Mouse (Mus musculus): Measurements from ENCODE around the gene Dhps.

Dhps gene

GRCm38 (mm10) chr8:85071514-85072281, at the start of gene Dhps:
Gene Dhps, plus strand, starts transcription at chr8:85071757.
- DNase-seq (ENCODE audit: low read depth, low spot score): peak; percentile 83

- DNase-seq (ENCODE audit: low read depth, low spot score): no peak
These were observed 47.7 kb upstream of the Dhps start for GRCm38 (mm10) chr8:85023846-85024245.

- DNase-seq (ENCODE audit: low read depth, low spot score): peak; percentile 89
These were observed 46.2 kb upstream of the Dhps start, which contains the start of gene Asna1 for GRCm38 (mm10) chr8:85025098-85025932. Gene Asna1, minus strand, starts transcription at chr8:85025281.

GRCm38 (mm10) chr8:85026670-85027515, 44.7 kb upstream of the Dhps start, which contains the start of gene Trir:
Gene Trir, plus strand, starts transcription at chr8:85026823.
- peak; percentile 84 for DNase-seq (ENCODE audit: low read depth, low spot score)

GRCm38 (mm10) chr8:85027516-85027855, 44.1 kb upstream of the Dhps start:
- no peak for DNase-seq (ENCODE audit: low read depth, low spot score)

- no peak for DNase-seq (ENCODE audit: low read depth, low spot score)
These were observed 43.6 kb upstream of the Dhps start for GRCm38 (mm10) chr8:85027922-85028321.

GRCm38 (mm10) chr8:85029271-85029670, 42.3 kb upstream of the Dhps start:
- DNase-seq (ENCODE audit: low read depth, low spot score): no peak

- no peak for DNase-seq (ENCODE audit: low read depth, low spot score)
These were observed 38.8 kb upstream of the Dhps start for GRCm38 (mm10) chr8:85032622-85033311.

- no peak for DNase-seq (ENCODE audit: low read depth, low spot score)
These were observed 37.7 kb upstream of the Dhps start for GRCm38 (mm10) chr8:85033867-85034266.

GRCm38 (mm10) chr8:85034764-85035163, 36.8 kb upstream of the Dhps start:
- DNase-seq (ENCODE audit: low read depth, low spot score): no peak

- no peak for DNase-seq (ENCODE audit: low read depth, low spot score)
These were observed 36.3 kb upstream of the Dhps start for GRCm38 (mm10) chr8:85035165-85035727.

- no peak for DNase-seq (ENCODE audit: low read depth, low spot score)
These were observed 35.7 kb upstream of the Dhps start for GRCm38 (mm10) chr8:85035728-85036310.

- no peak for DNase-seq (ENCODE audit: low read depth, low spot score)
These were observed 35.2 kb upstream of the Dhps start for GRCm38 (mm10) chr8:85036381-85036717.

GRCm38 (mm10) chr8:85036718-85037365, 34.7 kb upstream of the Dhps start, which contains the start of gene Tnpo2:
Gene Tnpo2, plus strand, starts transcription at chr8:85036915.
- DNase-seq (ENCODE audit: low read depth, low spot score): peak; percentile 97

GRCm38 (mm10) chr8:85037366-85037680, 34.2 kb upstream of the Dhps start:
- no peak for DNase-seq (ENCODE audit: low read depth, low spot score)

GRCm38 (mm10) chr8:85037681-85038531, 33.7 kb upstream of the Dhps start:
- DNase-seq (ENCODE audit: low read depth, low spot score): no peak

GRCm38 (mm10) chr8:85043619-85044018, 27.9 kb upstream of the Dhps start:
- no peak for DNase-seq (ENCODE audit: low read depth, low spot score)

- DNase-seq (ENCODE audit: low read depth, low spot score): no peak
These were observed 14.2 kb upstream of the Dhps start for GRCm38 (mm10) chr8:85057367-85057766.

Measured in brain, embryonic 18.5 days (tissue).